Mouse (Mus musculus): ENCODE measurements around the gene Ptprr.

The Ptprr gene

DNA sequence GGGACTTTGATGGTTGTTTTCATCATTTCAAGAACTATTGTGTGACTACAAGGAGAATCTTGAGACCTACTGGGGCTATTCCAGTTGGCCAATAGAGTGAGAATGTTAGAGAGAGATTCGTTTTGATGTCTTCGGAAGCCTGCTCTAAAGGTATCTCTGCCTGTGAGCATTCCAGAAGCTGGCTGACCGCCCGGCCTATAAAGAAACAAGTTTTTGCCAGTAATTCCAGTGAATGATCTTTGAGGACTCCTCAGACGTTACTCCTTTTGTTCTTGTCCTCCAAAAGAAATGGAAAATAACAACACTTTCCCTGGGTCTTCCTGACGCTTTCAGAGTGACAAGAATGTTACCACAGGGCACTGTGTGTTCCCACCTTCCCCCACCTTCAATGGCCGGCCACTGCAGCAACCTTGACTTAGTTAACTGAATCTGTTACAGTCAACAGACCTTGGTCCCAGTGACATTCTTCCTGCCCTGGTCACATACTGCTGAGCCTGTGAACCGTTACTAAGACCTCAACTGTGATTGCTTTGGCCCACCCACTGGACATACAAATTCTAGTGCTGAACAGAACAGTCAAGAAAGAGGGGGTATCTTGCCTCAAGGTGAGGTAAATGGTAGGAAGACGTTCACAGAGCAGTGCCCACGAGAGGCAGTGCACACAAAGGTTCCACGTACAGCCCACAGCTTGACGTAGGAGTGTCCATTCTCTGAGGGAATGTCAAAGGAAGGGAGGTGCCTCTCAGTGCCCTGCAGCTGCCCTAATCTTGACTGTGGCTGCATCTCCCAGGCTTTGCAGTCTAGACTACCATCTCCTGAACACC, 252.8 kb downstream of the Ptprr start:
- DNase-seq: peak; percentile 56

DNA sequence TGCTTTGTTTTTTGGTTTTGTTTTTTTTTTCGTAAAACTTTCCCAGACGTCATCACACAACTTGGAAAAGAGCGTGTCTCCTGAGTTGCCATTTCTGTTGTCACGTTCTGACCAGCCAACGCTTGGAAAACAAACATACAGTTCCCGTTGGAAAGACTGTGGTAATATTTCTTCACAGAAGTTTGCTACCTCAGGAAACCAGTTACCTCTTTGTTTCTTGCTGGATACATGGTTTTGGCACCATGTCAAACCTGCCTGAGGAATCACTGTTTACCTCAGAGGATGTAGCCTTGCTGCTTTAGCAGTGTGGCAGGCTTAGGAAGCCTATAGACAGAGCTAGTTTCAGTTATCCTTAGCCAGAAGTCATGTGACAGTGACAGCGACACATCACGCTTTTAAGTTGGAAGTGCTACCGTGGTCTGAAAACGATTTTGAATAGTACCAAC, 253.5 kb downstream of the Ptprr start:
- DNase-seq: no peak

DNA sequence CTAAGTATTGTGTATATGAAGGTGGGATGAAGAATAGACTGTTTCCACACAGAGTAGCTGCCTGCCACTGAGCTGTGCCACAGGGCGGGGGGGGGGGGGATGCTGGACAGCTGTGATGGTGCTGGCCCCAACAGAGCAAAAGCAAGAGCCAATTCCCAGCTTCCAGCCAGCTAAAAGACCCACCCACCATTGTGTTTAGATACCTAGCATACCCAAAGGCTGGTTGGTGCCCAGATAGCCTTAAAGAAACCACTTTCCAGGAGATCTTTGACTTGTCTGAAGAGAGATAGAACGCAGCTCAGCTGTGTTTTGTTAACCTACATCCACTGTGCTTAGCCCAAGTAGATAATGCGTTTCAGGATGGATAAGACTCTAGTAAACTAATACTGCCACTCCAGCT, 254.1 kb downstream of the Ptprr start:
- DNase-seq: no peak

DNA sequence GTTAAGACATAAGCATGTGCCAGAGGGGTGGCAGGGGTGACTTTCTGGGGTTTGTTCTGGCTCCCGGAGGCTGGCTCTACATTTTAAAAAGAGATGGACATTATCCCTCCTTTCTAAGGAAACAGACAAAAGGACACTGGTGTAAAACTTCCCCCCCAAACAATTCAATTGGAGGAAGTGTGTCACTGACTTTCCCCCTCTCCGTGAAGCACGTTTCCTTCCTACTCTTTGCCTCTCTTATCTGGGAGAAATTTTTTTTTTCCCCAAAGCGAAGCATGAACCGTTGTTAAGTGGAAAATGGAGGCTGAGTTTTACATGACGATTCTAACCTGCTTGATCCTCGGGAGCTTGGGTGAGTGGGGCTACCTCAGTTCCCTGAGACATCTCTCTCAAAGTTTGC, 257.3 kb downstream of the Ptprr start, which contains the start of gene Ptprb:
Gene Ptprb (plus strand): TSS at position 244 of the 400 bp plus-strand sequence.
- DNase-seq: no peak

DNA sequence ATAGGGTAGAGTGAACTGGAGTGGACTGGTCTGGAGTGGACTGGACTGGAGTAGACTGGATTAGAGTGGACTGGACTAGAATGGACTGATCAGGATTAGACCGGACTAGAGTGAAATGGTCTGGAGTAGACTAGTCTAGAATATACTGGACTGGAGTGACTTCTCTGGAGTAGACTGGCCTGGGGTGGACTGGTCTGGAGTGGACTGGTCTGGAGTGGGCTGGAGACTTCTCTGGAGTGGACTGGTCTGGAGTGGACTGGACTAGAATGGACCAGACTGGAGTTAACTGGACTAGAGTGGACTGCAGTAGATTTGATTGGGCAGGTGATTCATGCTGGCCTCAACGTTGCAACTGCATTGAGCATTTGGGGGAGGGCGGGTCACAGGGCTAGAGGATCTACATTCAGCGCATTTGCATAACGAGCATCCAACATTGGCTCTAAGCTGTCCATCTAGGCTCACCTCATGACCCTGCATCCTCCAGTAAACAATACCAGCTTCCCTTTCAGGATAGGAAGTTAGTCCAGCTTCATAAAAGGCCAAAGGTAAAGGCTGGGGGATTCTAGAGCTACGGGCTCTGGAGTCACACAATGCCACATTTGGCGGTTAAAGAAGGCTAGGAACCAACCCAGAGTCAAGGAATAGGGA, 268.8 kb downstream of the Ptprr start:
- no peak for DNase-seq

DNA sequence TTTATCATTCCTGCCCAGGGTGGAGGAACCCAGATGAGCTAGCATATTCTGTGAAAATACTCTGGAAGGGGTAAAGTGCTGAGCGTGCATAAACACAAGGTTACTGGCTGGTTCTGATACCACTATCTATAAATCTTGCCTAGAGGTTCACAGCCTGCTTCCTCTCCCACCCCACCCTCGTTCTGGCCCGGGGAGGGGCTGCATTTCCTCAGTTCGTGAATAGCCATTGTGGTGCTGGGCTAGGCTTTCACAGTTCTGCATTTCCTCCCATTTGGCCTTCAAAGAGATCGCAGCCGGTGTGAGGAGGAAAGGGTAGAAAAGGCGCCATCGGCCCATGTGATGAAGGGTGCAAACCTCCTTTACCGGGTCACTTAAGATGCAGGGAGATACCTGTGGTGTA, 270.1 kb downstream of the Ptprr start:
- peak; percentile 49 for DNase-seq

DNA sequence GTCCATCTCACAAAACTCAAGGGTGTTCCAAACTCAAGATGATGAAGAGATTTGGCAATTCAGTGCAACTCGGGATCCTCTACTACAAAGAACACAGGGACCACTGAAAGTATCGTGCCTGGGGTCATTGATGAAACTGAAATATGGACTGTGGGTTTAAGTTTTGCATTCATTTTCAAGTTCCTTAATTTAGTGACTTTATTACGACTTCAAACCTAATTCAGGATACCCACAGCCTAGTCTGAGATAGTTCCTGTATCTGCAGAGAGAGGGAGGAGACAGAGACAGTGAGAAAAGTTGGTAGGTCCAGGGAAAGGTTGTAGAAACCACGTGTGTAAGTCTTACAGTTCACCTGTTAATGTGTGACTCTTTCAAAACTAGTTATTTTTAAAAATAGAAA, 272.5 kb downstream of the Ptprr start:
- DNase-seq: no peak

DNA sequence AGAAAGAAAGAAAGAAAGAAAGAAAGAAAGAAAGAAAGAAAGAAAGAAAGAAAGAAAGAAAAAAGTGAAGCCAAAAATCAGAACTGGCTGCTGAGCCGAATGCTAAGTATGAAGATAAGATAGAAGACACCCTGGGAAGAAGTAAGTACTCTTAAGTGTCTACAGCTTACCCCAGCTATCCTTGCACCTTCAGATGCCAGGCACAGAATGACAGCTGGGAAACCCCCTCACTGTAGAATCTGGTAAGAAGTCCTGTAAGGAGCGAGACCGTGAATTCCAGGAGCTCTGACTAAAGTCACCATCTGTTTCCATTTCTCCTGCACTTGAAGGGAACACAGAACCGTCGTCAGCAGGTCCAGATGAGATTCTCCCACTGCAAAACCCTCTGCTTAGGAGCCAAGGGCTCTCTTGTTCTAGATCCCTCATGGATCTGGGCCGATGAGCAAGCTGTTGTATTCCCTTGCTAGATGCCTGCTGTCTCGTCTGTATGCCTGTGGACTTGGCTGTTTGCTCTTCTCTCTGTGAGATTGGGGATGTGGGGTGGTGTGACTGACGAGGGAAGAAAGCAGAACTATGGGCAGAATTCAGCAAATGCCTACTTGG, 273.2 kb downstream of the Ptprr start:
- DNase-seq: no peak

DNA sequence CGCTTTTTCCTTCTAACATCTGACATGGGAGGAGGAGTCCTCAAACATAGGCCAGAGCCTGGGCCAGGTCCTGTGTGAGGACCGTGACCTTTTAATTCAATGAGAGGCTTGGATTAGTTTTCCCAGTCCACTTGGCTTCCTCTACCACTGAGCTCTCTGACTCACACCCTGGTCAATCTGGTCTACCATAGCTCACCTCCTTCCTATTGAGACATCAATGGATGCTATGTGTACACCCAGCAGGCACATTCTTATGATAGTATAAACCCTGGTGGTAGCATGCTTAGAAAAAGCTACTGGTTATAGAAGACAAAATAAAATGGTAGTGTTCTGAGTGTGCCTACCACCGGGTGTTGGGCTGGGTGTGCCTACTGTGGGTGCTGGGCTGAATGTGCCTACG, 278.4 kb downstream of the Ptprr start:
- DNase-seq: no peak

DNA sequence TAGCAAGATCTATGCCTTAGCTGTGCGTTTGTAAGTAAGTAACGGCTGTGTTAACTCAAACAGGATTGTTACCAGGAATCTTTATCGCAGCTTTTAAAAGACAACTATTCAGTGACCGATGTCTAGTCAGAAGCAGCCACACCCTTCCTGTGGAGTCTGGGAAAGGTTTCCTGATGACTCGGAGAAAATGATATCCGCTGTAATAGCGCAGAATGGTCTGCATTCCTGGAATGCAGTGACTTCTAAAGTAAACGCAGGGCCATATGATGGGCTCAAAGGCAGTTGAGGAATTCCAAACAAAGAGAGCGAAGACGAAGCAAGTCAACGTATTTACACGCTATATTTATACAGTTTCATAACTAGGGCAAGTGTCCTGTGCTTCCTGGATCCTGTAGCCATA, 279.8 kb downstream of the Ptprr start:
- no peak for DNase-seq

DNA sequence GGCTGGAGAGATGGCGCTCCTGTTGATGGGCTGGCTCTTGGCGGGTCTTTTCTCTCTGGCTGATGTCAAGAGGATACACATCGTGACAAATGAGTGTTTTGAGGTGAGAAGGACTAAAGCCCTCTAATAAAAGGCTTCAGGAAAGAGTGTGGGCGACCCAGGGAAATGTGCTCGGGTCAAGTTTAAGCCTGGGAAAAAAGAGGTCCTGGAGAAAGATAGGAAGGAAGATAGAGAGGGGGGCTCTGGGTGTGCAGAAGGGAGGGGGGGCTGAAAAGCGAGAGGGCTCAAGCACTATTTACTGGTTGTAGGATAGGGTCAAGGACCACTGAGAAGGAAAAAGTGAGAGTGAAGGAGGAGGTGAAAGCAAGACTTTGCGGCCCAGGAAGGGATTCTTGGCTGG, 282.8 kb downstream of the Ptprr start:
- no peak for DNase-seq

DNA sequence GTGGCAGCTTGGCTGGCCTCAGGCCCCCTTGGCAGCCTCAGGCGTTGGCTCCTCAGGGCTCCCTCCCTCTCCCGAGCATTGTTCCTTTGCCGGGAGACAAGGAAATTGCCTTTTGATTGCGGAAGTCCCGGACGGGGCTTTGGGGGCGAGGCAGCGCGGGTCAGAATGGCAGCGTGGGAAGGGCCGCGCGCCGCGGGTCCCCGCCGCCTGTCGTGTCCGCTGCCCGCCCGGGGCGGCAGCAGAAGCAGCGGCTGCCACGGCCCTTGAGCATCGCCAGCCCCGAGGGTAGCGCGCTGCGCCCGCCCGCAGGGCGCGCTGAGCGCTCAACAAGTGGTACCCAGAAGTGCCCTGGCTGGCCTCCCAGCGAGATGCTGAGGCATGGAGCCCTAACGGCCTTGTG, 283.2 kb downstream of the Ptprr start:
- peak; percentile 50 for DNase-seq

DNA sequence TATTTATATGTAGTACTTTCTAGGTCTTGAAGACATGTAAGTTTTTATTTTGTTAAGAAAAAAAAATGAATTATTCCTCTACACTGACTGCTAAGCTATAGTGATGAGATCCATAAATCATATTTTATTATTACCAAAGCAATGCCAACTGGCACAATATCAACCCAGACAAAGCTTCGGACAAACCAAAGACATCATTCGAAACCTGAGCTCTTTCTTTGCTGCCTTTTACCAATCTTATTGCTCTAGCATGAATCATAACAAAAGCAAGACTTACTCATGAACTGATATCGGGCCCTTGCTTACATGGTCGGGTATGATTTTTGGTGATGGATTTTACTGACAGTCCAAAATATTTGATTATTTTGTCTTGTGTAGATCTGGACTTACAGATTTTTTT, 286.3 kb downstream of the Ptprr start:
- DNase-seq: no peak

DNA sequence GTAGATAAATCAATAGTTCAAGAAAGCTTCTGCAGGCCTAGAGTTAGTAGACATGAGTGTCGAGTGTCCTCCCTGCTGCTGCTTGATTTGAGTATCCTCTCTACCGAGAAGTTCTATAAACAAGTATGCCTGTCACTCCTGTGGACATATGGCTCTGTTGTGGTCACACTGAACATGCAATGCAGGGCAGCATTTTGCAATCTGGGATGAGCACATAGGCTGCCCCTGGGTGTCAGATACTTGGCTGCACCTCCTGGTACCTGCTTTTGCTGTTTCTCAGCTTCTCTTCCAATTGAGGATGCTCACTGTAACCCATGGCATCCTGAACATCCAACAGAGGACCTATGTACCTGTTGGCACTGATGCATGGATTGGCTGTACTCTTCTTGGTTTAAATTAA, 291.4 kb downstream of the Ptprr start:
- DNase-seq: no peak

DNA sequence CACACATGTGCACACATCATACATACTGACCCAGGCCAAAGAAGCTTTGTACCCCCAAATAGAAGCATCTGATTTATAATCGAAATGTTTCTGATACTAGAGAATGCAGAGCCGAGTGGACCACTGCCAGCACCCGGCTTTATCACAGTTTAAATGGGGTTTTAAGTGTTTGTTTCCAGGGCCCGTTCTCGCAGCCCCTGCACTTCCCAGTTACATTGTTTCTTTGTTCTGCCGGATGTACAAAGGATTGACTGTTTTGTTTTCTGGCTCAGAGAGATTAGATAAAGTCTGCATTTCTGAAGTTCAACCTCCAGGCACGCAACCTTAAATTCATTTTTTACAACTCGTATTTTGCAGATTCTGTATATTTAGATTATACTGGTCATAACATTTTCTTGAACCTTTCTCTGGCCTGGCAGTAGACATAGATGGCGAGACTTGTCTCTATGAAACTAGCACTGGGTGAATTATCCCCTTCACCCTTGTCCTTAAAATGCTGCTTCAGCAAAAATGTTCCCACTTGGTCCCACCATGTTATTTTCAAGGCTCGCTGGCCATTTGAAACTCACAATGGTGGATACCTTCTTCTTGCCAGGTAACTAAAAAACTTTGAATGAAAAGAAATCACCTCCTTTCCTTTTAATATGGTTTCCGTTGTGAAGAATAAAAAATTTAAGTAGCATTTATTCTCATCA, 292.6 kb downstream of the Ptprr start:
- DNase-seq: no peak

DNA sequence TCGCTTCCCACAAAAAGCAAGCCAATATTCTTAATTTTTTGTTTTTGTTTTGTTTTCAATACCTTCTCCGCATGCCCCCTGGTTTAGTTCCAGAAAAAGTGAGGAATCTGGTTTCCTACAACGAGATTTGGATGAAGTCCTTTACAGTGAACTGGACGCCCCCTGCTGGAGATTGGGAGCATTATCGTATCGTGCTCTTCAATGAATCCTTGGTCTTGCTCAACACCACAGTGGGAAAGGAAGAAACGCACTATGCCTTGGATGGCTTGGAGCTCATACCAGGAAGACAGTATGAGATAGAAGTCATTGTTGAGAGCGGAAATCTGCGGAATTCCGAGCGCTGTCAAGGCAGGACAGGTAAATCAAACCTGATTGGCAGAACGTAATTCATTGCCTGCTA, 301.2 kb downstream of the Ptprr start:
- peak; percentile 82 for DNase-seq

Measured in kidney, adult 18-20 months (tissue).